In genomic region chr9:60756258-60756657, GRCm38 (mm10) we compare ENCODE assay signal across 9 mouse cellular contexts. TPM values are rescaled to one million over a fixed set of nuclear protein-coding genes. Genes with fewer than 3 reads are reported as not detected.
DNase-seq lines count a peak whose midpoint lies in the region; ATAC-seq lines count a peak whose summit lies in the region.
"Had no signal": no experiment of that assay in that cellular context is flagged by ENCODE, and none has a peak within 500 bp of the region (broad histone marks: within the 10 kb centered on the region; RNA-seq: fewer than 3 reads in every experiment).

No protein-coding gene starts in this region.

- no peaks in the 10 kb centered on the region for H3K4me1 ChIP-seq in midbrain, embryonic 11.5 days (ENCODE audit: control insufficient read depth, insufficient read depth, low read length)
- H3K4me1 ChIP-seq in midbrain, embryonic 16.5 days (ENCODE audit: control insufficient read depth, insufficient read depth, low read length) = no peaks in the 10 kb centered on the region
- H3K4me1 ChIP-seq in embryonic facial prominence, embryonic 11.5 days (ENCODE audit: control insufficient read depth, insufficient read depth, low read length) = no peaks in the 10 kb centered on the region
- H3K4me1 ChIP-seq in hindbrain, embryonic 16.5 days (ENCODE audit: control insufficient read depth, insufficient read depth, low read depth, low read length) = no peaks in the 10 kb centered on the region
- H3K4me1 ChIP-seq in limb, embryonic 11.5 days (ENCODE audit: control insufficient read depth, insufficient read depth, low read length) = no peaks in the 10 kb centered on the region

- no peak overlapping the region for H3K27ac ChIP-seq in midbrain, embryonic 11.5 days (ENCODE audit: low read depth, low read length)
- no peak overlapping the region for H3K27ac ChIP-seq in midbrain, embryonic 16.5 days (ENCODE audit: low read length)
- H3K27ac ChIP-seq in embryonic facial prominence, embryonic 11.5 days (replicated peaks; ENCODE audit: low read depth, low read length) = no peak overlapping the region
- no peak overlapping the region for H3K27ac ChIP-seq in hindbrain, embryonic 16.5 days (ENCODE audit: low read depth, low read length)
- H3K27ac ChIP-seq in limb, embryonic 11.5 days (replicated peaks; ENCODE audit: low read depth, low read length) = no peak overlapping the region

- H3K4me2 ChIP-seq in midbrain, embryonic 11.5 days = no peak overlapping the region
- H3K4me2 ChIP-seq in midbrain, embryonic 16.5 days (ENCODE audit: low read length) = no peak overlapping the region
- H3K4me2 ChIP-seq in embryonic facial prominence, embryonic 11.5 days (ENCODE audit: low read depth, low read length) = no peak overlapping the region
- H3K4me2 ChIP-seq in hindbrain, embryonic 16.5 days (ENCODE audit: low read length) = no peak overlapping the region
- no peak overlapping the region for H3K4me2 ChIP-seq in limb, embryonic 11.5 days (ENCODE audit: low read depth, severe bottlenecking)

- H3K9me3 ChIP-seq in midbrain, embryonic 11.5 days (ENCODE audit: control insufficient read depth, low read length) = no peaks in the 10 kb centered on the region
- no peaks in the 10 kb centered on the region for H3K9me3 ChIP-seq in midbrain, embryonic 16.5 days (replicated peaks; ENCODE audit: control insufficient read depth, low read length, poor library complexity, severe bottlenecking)
- H3K9me3 ChIP-seq in embryonic facial prominence, embryonic 11.5 days (replicated peaks; ENCODE audit: control insufficient read depth, low read length) = no peaks in the 10 kb centered on the region
- no peaks in the 10 kb centered on the region for H3K9me3 ChIP-seq in hindbrain, embryonic 16.5 days (ENCODE audit: control insufficient read depth, low read length)
- no peaks in the 10 kb centered on the region for H3K9me3 ChIP-seq in limb, embryonic 11.5 days (ENCODE audit: control insufficient read depth, low read length)

- H3K4me3 ChIP-seq in midbrain, embryonic 11.5 days (ENCODE audit: low read depth, low read length) = no peak overlapping the region
- no peak overlapping the region for H3K4me3 ChIP-seq in midbrain, embryonic 16.5 days (ENCODE audit: low read depth, low read length)
- no peak overlapping the region for H3K4me3 ChIP-seq in embryonic facial prominence, embryonic 11.5 days (ENCODE audit: low read depth, low read length)
- H3K4me3 ChIP-seq in hindbrain, embryonic 16.5 days (ENCODE audit: low read length) = no peak overlapping the region
- no peak overlapping the region for H3K4me3 ChIP-seq in limb, embryonic 11.5 days (ENCODE audit: low read depth, low read length)

- no peak overlapping the region for H3K9ac ChIP-seq in midbrain, embryonic 11.5 days (ENCODE audit: low read length)
- no peak overlapping the region for H3K9ac ChIP-seq in midbrain, embryonic 16.5 days (ENCODE audit: low read depth, low read length)
- H3K9ac ChIP-seq in embryonic facial prominence, embryonic 11.5 days (replicated peaks; ENCODE audit: low read length) = no peak overlapping the region
- H3K9ac ChIP-seq in hindbrain, embryonic 16.5 days (ENCODE audit: low read depth, low read length) = no peak overlapping the region
- no peak overlapping the region for H3K9ac ChIP-seq in limb, embryonic 11.5 days (ENCODE audit: low read length)

- H3K27me3 ChIP-seq in midbrain, embryonic 11.5 days (ENCODE audit: control insufficient read depth, insufficient read depth, low read length) = no peaks in the 10 kb centered on the region
- H3K27me3 ChIP-seq in midbrain, embryonic 16.5 days (ENCODE audit: control insufficient read depth, insufficient read depth, low read depth, low read length) = no peaks in the 10 kb centered on the region
- no peaks in the 10 kb centered on the region for H3K27me3 ChIP-seq in embryonic facial prominence, embryonic 11.5 days (ENCODE audit: control insufficient read depth, insufficient read depth, low read length)
- no peaks in the 10 kb centered on the region for H3K27me3 ChIP-seq in hindbrain, embryonic 16.5 days (replicated peaks; ENCODE audit: control insufficient read depth, insufficient read depth, low read length)
- no peaks in the 10 kb centered on the region for H3K27me3 ChIP-seq in limb, embryonic 11.5 days (ENCODE audit: control insufficient read depth, insufficient read depth, low read length)

- WGBS in midbrain, embryonic 11.5 days = 35% methylated on average over 6 of the region's 6 CpGs
- WGBS in midbrain, embryonic 16.5 days = 33% methylated on average over 6 of the region's 6 CpGs
- WGBS in embryonic facial prominence, embryonic 11.5 days = 40% methylated on average over 6 of the region's 6 CpGs
- whole genome bisulfite sequencing in hindbrain, embryonic 16.5 days = 33% methylated on average over 6 of the region's 6 CpGs
- WGBS in limb, embryonic 11.5 days = 39% methylated on average over 6 of the region's 6 CpGs

- H3K36me3 ChIP-seq in midbrain, embryonic 11.5 days (ENCODE audit: control insufficient read depth, insufficient read depth, low read length) = no peaks in the 10 kb centered on the region
- H3K36me3 ChIP-seq in midbrain, embryonic 16.5 days (ENCODE audit: control insufficient read depth, insufficient read depth, low read length) = no peaks in the 10 kb centered on the region
- H3K36me3 ChIP-seq in embryonic facial prominence, embryonic 11.5 days (replicated peaks; ENCODE audit: control insufficient read depth, insufficient read depth, low read depth, low read length) = no peaks in the 10 kb centered on the region
- H3K36me3 ChIP-seq in hindbrain, embryonic 16.5 days (ENCODE audit: control insufficient read depth, insufficient read depth, low read length) = no peaks in the 10 kb centered on the region
- H3K36me3 ChIP-seq in limb, embryonic 11.5 days (ENCODE audit: control insufficient read depth, insufficient read depth, low read length) = no peaks in the 10 kb centered on the region

- ATAC-seq in midbrain, embryonic 11.5 days (ENCODE audit: low FRiP score) = no peak
- no peak for ATAC-seq in midbrain, embryonic 16.5 days
- no peak for ATAC-seq in embryonic facial prominence, embryonic 11.5 days (replicated peaks; ENCODE audit: insufficient number of reproducible peaks, low FRiP score, low TSS enrichment, low read depth)
- peak; percentile 63; the same call in 1 of the 2 replicates for ATAC-seq in hindbrain, embryonic 16.5 days
- ATAC-seq in limb, embryonic 11.5 days (ENCODE audit: insufficient number of reproducible peaks, low FRiP score, low TSS enrichment, low read depth) = no peak

- DNase-seq in midbrain, embryonic 11.5 days (ENCODE audit: low spot score, missing footprints) = peak; percentile 96
- peak; percentile 80 for DNase-seq in adrenal gland, postnatal 10 days
- peak; percentile 78 for DNase-seq in embryonic facial prominence, embryonic 11.5 days (ENCODE audit: low spot score)
- peak; percentile 79 for DNase-seq in limb, embryonic 11.5 days (ENCODE audit: low spot score)
- peak; percentile 73 to 76 for DNase-seq in right cerebral cortex, adult 2 months (ENCODE audit: low spot score in 2 of 2)
- no peak for DNase-seq in yolk sac, embryonic 10.5 days (ENCODE audit: low spot score)

RNA-seq across cellular contexts. Expression of gene Uaca, which starts 38.1 kb away (rescaled TPM):
- 26.7 and 27.9 TPM in 2 replicates for polyA plus RNA-seq in midbrain, embryonic 11.5 days (2014; fragmentation: Nextera tagmentation; extraction: Ambion mirVana)
- polyA plus RNA-seq in midbrain, embryonic 16.5 days (2015; fragmentation: Nextera tagmentation; extraction: Ambion mirVana) = 13.6 and 17.3 TPM in 2 replicates
- total RNA-seq in adrenal gland, postnatal 10 days (2021) = 10 to 100 TPM; 40.7 to 51.1 TPM
- polyA plus RNA-seq in embryonic facial prominence, embryonic 11.5 days (2014; fragmentation: Nextera tagmentation; extraction: Ambion mirVana) = 22.1 and 22.8 TPM in 2 replicates
- polyA plus RNA-seq in hindbrain, embryonic 16.5 days (2015; fragmentation: Nextera tagmentation; extraction: Ambion mirVana) = 15.8 and 22.2 TPM in 2 replicates
- 18.4 and 18.6 TPM in 2 replicates for polyA plus RNA-seq in limb, embryonic 11.5 days (2014; fragmentation: Nextera tagmentation; extraction: Ambion mirVana)

RNA-seq across cellular contexts. Expression of gene Larp6, which starts 43.5 kb away (rescaled TPM):
- 2.5 and 2.9 TPM in 2 replicates for polyA plus RNA-seq in midbrain, embryonic 11.5 days (2014; fragmentation: Nextera tagmentation; extraction: Ambion mirVana)
- polyA plus RNA-seq in midbrain, embryonic 16.5 days (2015; fragmentation: Nextera tagmentation; extraction: Ambion mirVana) = 20.7 and 22.9 TPM in 2 replicates
- 1 to 10 TPM; 2.3 to 2.6 TPM for total RNA-seq in adrenal gland, postnatal 10 days (2021)
- polyA plus RNA-seq in embryonic facial prominence, embryonic 11.5 days (2014; fragmentation: Nextera tagmentation; extraction: Ambion mirVana) = 1.5 and 2.3 TPM in 2 replicates
- polyA plus RNA-seq in hindbrain, embryonic 16.5 days (2015; fragmentation: Nextera tagmentation; extraction: Ambion mirVana) = 23.3 and 25.2 TPM in 2 replicates
- 1.3 and 2.1 TPM in 2 replicates for polyA plus RNA-seq in limb, embryonic 11.5 days (2014; fragmentation: Nextera tagmentation; extraction: Ambion mirVana)
- total RNA-seq: neutrophil, adult 5-6 weeks had no signal
